Mouse (Mus musculus) stomach, postnatal 0 days (tissue): Measurements from ENCODE around the gene Soga3. TPM values are rescaled to one million over a fixed set of nuclear protein-coding genes. Genes with fewer than 3 reads are reported as not detected.

Source experiments
- ATAC-seq: fragments of 200-750 bp; cut with Nextera tagmentation; 2 replicates; pipeline ENCODE4 v1.8.0; 2017; ENCODE audit not compliant: low FRiP score, low TSS enrichment
- DNase-seq: peaks from one replicate; pipeline ENCODE4 v3.0.0-alpha.2; 2016; ENCODE audit warnings: low spot score
- H3K27ac ChIP-seq: fragments of 300-500 bp; sonication (generic); replicated peaks from 2 replicates; pipeline ENCODE4 v1.5.1; 2014; ENCODE audit warnings: mild to moderate bottlenecking, control low read depth
- H3K27me3 ChIP-seq: fragments of 300-500 bp; sonication (generic); 2 replicates; pipeline ENCODE4 v1.6.1; 2014; ENCODE audit warnings: low read length; ENCODE audit not compliant: control insufficient read depth, insufficient read depth
- H3K36me3 ChIP-seq: fragments of 300-500 bp; sonication (generic); 2 replicates; pipeline ENCODE4 v1.6.1; 2014; ENCODE audit warnings: low read length, mixed read lengths; ENCODE audit not compliant: control insufficient read depth, insufficient read depth
- H3K4me1 ChIP-seq: fragments of 300-500 bp; sonication (generic); replicated peaks from 2 replicates; pipeline ENCODE4 v1.6.1; 2014; ENCODE audit warnings: antibody characterized with exemption; ENCODE audit not compliant: control insufficient read depth, insufficient read depth
- H3K4me2 ChIP-seq: fragments of 300-500 bp; sonication (generic); replicated peaks from 2 replicates; pipeline ENCODE4 v1.6.1; 2014; ENCODE audit warnings: low read depth, mild to moderate bottlenecking, control low read depth, moderate library complexity
- H3K4me3 ChIP-seq: fragments of 300-500 bp; sonication (generic); 2 replicates; pipeline ENCODE4 v1.5.1; 2014; ENCODE audit warnings: low read depth, low read length, control low read depth
- H3K9ac ChIP-seq: fragments of 300-500 bp; sonication (generic); 2 replicates; pipeline ENCODE4 v1.6.1; 2014; ENCODE audit warnings: mild to moderate bottlenecking, low read length, control low read depth, mixed read lengths
- H3K9me3 ChIP-seq: fragments of 300-500 bp; sonication (generic); 2 replicates; pipeline ENCODE4 v1.6.1; 2016; ENCODE audit warnings: low read length; ENCODE audit not compliant: control insufficient read depth
- CTCF ChIP-seq: IDR thresholded peaks from 2 replicates; pipeline ENCODE4 v1.5.1; 2016; ENCODE audit warnings: antibody characterized with exemption, low read depth, mild to moderate bottlenecking, moderate library complexity
- EP300 ChIP-seq: optimal IDR thresholded peaks from 2 replicates; pipeline ENCODE3; 2016; ENCODE audit warnings: antibody characterized with exemption
- WGBS: fragments of 180-500 bp; shearing (Covaris S2); extraction: QIAGEN DNeasy Blood & Tissue Kit; methylation state at CpG from one replicate; pipeline ENCODE4 v1.1.7; 2014; 5-methylcytosine and 5-hydroxymethylcytosine counted together
- polyA plus RNA-seq: library from polyadenylated mRNA; unstranded; fragments of >200 nt; fragmentation: Nextera tagmentation; extraction: Ambion mirVana; gene quantifications from 2 replicates; pipeline ENCODE4 v1.2.1, GENCODE M21; 2015

The Soga3 gene
- polyA plus RNA-seq, 1 experiment from 2014 or later, result 2.2 TPM

DNA sequence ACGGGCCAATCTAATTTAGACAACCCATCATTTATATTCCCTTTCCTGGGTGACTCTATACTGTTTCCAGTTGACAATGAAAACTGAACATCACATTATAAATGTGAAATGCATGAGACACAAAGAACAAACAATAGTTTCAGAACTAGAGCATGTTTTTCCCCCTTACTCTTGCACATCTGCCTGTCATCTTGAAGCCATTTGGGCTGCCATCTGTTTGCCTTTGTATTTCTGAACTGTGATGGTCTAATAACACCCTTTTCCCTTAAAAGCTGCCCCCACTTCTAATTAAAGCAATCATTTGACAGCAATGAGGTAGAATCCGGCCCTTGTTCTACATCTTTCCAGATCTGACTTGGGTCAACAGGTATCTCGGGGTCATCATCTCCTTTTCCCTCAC, 32.0 kb downstream of the Soga3 start:
- Histone ChIP-seq H3K27ac (no peak overlapping the region), H3K4me1 (no peaks in the 10 kb centered on the region), H3K27me3 (no peaks in the 10 kb centered on the region), H3K4me3 (no peak overlapping the region), H3K4me2 (no peak overlapping the region), H3K9ac (no peak overlapping the region), H3K36me3 (no peaks in the 10 kb centered on the region), H3K9me3 (no peaks in the 10 kb centered on the region)
- no peak for ATAC-seq
- TF ChIP-seq CTCF (no peak), EP300 (no peak)
- no peak for DNase-seq
- 72% methylated on average over 3 of the region's 3 CpGs for WGBS

DNA sequence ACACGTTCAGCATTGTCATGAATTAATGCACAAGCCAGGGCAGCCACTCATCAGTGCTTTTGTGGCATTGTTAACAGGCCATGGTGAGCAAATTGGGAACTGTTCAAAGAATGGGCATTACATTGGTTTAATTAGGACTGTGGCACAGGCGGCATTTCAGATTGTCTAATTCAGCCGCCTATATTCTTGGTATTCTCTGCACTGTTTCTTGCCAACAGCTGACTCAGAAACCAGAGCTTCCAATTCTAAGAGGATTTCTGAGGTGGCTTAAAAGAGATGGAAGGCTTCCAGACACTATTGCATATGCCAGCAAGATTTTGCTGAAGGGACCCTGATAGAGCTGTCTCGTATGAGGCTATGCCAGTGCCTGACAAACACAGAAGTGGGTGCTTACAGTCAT, 33.2 kb downstream of the Soga3 start:
- TF ChIP-seq CTCF (no peak), EP300 (no peak)
- no peaks in the 10 kb centered on the region for H3K27me3 ChIP-seq

DNA sequence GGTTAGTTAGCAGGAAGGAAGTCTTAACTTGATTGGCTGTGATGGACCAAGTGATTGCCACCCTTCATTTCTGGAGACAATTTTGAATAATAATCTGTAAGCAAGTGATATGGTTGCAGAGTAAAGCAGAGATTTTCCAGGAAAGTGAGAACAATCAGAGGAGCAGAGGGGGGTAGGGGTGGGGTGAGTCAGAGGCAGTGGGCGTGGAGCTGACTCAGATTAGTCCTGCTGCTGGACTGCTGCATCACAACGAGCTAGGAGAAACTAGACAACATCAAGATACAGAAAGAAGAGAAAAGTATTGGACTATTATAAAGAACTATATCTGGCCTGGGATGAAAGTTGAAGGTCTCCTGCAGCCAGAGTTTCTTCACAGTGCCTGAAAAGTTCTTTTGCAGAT, 34.4 kb downstream of the Soga3 start:
- Histone ChIP-seq H3K27me3 (no peaks in the 10 kb centered on the region), H3K9ac (no peak overlapping the region), H3K36me3 (no peaks in the 10 kb centered on the region), H3K9me3 (no peaks in the 10 kb centered on the region), H3K4me3 (no peak overlapping the region), H3K27ac (no peak overlapping the region), H3K4me2 (no peak overlapping the region), H3K4me1 (no peaks in the 10 kb centered on the region)
- 19% methylated on average over 2 of the region's 2 CpGs for WGBS
- ATAC-seq (no peak), DNase-seq (no peak)
- TF ChIP-seq EP300 (no peak), CTCF (no peak)

More for the DNA sequence above, 33.2 kb downstream of the Soga3 start:
- H3K4me1 ChIP-seq, result no peaks in the 10 kb centered on the region
- no peak overlapping the region for H3K9ac ChIP-seq
- 77% methylated on average over 4 of the region's 4 CpGs for WGBS
- no peak overlapping the region for H3K4me2 ChIP-seq
- no peak for ATAC-seq
- no peak for DNase-seq
- H3K27ac ChIP-seq, result no peak overlapping the region
- no peaks in the 10 kb centered on the region for H3K36me3 ChIP-seq
- H3K4me3 ChIP-seq, result no peak overlapping the region
- H3K9me3 ChIP-seq, result no peaks in the 10 kb centered on the region

DNA sequence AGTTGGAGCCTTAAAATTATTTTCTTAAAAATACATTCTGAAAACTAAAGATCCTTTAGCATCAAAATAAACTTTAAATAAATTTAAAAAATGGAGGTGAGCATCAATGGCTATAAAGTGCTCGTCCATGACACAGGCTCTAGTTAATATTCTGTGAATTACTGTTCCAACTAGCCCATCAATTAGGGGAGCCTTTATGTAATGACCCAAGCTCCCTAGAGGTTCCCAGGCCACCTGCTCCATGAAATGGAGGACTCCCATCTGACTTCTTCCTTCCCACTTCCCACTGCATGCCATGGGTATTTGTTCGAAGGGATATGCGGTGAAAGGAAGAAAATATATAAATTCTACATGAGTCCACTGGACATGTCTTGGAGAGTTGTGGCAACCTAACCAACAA, 36.6 kb downstream of the Soga3 start:
- no peak overlapping the region for H3K4me3 ChIP-seq
- no peak for TF ChIP-seq EP300
- no peak for TF ChIP-seq CTCF
- no peak for DNase-seq
- 89% methylated on average over 3 of the region's 3 CpGs for WGBS
- no peak for ATAC-seq
- H3K36me3 ChIP-seq, result no peaks in the 10 kb centered on the region
- H3K4me1 ChIP-seq, result no peaks in the 10 kb centered on the region
- no peak overlapping the region for H3K4me2 ChIP-seq
- H3K27me3 ChIP-seq, result no peaks in the 10 kb centered on the region
- H3K9me3 ChIP-seq, result no peaks in the 10 kb centered on the region
- no peak overlapping the region for H3K9ac ChIP-seq
- H3K27ac ChIP-seq, result no peak overlapping the region

DNA sequence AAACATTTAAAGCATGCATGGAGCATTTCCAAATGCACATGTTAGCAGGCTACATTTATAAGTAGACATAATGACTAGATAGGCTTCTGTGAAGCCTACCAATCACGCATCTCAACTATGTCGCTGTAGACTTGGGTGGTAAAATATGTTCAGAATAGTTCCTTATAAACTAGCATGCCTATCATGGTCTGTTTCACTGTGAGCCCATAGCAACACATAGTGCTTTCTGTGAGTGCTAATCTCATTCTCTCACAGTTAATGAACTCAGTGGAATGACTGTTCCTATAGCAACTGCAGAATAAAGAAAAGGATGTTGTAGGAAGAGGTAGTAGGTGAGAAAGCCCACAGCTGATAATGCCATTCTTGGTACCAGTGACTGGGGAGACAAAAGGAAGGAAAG, 37.4 kb downstream of the Soga3 start:
- no peak overlapping the region for H3K27ac ChIP-seq
- H3K9ac ChIP-seq, result no peak overlapping the region
- no peaks in the 10 kb centered on the region for H3K36me3 ChIP-seq
- no peak overlapping the region for H3K4me2 ChIP-seq
- 83% methylated on average over 2 of the region's 2 CpGs for WGBS
- TF ChIP-seq EP300 (no peak), CTCF (no peak)
- DNase-seq (no peak), ATAC-seq (no peak)
- H3K4me3 ChIP-seq, result no peak overlapping the region
- H3K9me3 ChIP-seq, result no peaks in the 10 kb centered on the region
- H3K4me1 ChIP-seq, result no peaks in the 10 kb centered on the region
- no peaks in the 10 kb centered on the region for H3K27me3 ChIP-seq

DNA sequence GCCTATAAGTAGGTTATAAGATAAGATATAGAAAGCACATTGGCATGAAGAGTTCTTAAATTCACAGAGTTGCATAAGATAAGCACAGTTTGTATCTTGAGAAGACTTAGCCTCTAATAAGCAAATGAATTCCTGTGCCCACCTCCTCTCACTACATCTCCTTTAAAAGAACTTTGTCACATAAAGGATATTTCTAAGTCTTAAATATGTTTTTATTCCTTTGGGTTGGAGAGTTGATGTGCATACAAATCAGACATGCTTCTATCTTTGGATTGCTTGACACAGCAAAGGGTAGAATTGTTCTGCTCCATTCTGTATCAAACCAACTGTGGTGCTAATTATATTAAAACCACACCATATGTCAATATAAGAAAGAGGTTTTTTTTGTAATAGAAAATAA, 50.1 kb downstream of the Soga3 start:
- no peak for DNase-seq
- H3K27me3 ChIP-seq, result no peaks in the 10 kb centered on the region

More for the DNA sequence above, 50.1 kb downstream of the Soga3 start:
- no peak overlapping the region for H3K4me3 ChIP-seq
- H3K36me3 ChIP-seq, result no peaks in the 10 kb centered on the region
- ATAC-seq, result no peak
- no peak overlapping the region for H3K4me2 ChIP-seq
- H3K4me1 ChIP-seq, result no peaks in the 10 kb centered on the region
- TF ChIP-seq EP300 (no peak), CTCF (no peak)
- no peak overlapping the region for H3K27ac ChIP-seq
- H3K9me3 ChIP-seq, result no peaks in the 10 kb centered on the region
- H3K9ac ChIP-seq, result no peak overlapping the region
